Mouse (Mus musculus) left cerebral cortex, postnatal 25 days (tissue): ENCODE data around the gene Chrna1. TPM values are rescaled to one million over a fixed set of nuclear protein-coding genes. Genes with fewer than 3 reads are reported as not detected.
"Not testable (repeated sequence)": the region's sequence is repeated elsewhere in the genome, so short reads cannot be mapped to it uniquely, and the experiment has no call there.

ENCODE experiments used
- DNase-seq, 2 experiments: peaks; one replicate each; pipeline ENCODE4 v3.0.0; 2022; ENCODE audit warnings: low spot score in 2 of 2, mixed read lengths in 1 of 2
- intact Hi-C: fragments of 180-260 bp; cut with DNase I; formaldehyde crosslinking; loops from one replicate; pipeline ENCODE4 v1.15.1; 2025
- total RNA-seq, 2 experiments: library from RNA; stranded (reverse); gene quantifications; 2 replicates each; pipeline ENCODE4 v1.2.3; 2021

Gene Chrna1
- total RNA-seq, 2 experiments from 2014 or later, result 0.18 TPM; not detected in 1

DNA sequence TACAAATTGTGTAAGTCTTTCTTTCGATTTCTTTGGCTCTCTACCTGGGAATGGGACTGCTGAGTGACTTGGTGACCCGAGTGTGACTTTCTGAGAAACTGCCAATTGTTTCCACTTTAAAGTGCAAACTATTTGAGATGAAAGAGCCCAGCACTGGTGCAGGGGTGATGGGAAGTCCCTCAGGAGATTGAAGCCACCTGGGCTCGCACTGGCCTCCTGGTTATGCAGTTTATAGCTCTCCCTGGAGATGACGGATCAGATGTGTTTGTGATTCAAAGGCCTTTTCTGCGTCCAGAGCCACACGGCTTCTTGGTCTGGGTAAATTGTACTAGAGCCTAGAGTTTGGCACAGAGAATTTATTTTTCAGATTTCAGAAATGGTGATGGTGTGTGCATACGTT, 16.4 kb downstream of the Chrna1 start:
- intact Hi-C loops, result loop anchor here (10.0 kb wide), 1 partner anchor 351 kb away; the partner anchor contains the start of gene Atp5g3
- no peak for DNase-seq

DNA sequence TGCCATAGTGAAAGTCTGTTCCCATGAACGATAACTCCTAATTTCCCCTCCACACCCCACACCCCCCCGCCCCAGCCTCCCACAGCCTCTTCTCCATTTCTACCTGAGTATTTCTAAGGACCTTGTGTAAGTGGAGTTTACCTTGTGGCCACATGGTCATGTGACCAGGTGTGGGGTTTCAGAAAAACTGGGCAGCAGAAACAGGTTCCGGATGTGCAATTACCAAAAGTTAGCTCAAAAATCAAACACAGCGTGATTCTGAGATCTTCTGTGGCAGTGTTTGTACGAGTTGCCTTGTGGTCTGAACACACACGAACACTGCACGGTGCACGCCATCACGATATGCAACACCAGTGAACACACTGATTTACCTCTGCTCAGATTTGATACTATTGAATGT, 17.5 kb downstream of the Chrna1 start:
- DNase-seq, result no peak
- intact Hi-C loops, result loop anchor here (10.0 kb wide), 1 partner anchor 352 kb away; the partner anchor contains the start of gene Atp5g3

DNA sequence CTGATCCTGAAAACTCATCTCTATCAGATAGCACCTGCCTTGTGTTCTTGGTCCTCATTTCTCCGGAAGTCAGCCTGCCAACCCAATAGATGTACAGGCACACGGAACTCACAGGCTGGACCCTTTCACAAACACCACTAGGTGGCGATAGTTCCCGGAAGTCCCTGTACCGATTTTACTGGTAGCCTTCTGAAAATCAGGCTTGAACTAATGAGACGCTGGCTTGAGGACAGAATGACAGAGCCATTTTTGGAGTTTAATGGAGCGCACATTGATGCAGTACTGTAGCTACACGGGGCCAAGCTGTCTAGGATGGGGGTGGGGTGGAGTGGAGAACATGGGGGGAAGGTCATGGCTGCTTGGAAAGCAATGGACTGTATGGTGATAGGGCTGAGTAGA, 18.5 kb downstream of the Chrna1 start:
- DNase-seq, result peak in 1 of 2 experiments; percentile 48
- intact Hi-C loops, result loop anchor here (10.0 kb wide), 1 partner anchor 353 kb away; the partner anchor contains the start of gene Atp5g3

DNA sequence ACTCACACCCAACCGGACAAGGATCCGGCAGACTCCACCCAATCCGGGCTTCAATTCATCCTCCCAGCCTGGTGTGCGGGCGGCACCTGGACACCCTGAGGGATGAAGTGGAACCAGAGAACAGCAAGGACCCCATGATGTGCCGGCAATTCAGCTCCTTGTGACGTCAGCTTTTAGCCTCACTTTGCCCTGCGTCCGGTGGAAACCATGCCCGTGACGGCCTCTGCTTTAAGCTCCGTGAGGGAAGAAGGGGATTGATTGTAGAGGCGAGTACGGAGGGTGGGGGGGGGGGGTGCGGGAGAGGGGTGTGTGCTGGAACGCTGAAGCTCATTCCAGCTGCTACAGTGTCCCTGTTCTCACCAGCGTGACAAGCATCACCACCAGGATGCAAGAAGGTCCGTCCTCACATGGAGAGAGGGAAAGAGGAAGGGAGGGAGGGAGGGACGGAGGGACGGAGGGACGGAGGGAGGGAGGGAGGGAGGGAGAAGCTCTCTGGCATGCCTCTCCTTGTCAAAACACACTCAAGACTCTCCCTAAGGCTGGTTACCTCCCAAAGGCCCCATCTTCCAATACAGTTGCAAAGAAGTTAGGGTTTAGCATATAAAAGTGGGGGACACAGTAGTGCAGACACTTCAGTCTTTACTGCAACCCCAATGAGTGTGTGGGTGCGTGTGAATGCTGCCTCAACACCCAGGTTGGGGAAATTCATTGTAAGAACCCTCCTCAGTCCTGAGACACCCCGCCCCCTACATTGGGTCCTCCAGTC, 19.1 kb downstream of the Chrna1 start:
- no peak for DNase-seq
- intact Hi-C loops, result loop anchor here (10.0 kb wide), 1 partner anchor 354 kb away; the partner anchor contains the start of gene Atp5g3

DNA sequence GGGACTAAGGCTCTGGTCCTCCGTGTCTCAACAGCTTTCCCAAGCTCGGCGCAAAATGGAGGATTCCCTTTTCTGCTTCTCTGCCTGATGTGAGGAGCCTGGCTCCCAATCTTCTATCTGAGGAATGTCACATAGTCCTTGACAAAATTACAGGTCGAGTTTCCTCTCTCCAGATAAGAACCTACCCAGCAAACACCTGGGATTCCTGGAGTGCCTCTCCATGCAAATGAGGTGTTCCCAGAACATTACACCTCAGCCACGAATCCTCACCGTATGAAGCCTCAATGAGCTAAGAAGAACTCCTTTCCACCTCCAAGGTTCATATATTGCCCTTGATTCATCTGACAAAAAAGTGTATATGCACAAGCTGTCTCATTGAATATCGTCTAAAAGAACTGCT, 19.7 kb downstream of the Chrna1 start:
- no peak for DNase-seq
- intact Hi-C loops, result loop anchor here (10.0 kb wide), 1 partner anchor 354 kb away; the partner anchor contains the start of gene Atp5g3

DNA sequence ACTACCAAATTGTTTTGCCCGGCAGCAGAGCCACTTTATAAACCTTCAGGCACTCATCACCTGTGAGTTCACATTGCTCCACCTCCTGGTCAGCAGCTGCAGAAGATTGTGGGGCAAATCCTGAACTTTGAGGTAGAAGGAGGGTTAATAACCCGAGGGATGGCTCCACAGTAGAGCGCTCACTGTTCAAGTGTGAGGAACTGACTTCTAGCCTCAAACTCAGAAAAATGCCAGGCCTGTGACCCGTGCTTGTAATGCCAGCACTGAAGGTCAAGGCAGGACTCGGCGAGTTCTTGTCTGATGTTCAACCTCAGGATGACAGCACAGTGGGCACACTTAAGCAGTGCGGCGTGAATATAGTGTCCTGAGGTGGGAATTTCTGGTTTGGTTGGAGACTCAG, 22.2 kb downstream of the Chrna1 start:
- DNase-seq, result no peak
- intact Hi-C loops, result loop anchor here (10.0 kb wide), 1 partner anchor 437 kb away; no protein-coding TSS in a partner anchor

DNA sequence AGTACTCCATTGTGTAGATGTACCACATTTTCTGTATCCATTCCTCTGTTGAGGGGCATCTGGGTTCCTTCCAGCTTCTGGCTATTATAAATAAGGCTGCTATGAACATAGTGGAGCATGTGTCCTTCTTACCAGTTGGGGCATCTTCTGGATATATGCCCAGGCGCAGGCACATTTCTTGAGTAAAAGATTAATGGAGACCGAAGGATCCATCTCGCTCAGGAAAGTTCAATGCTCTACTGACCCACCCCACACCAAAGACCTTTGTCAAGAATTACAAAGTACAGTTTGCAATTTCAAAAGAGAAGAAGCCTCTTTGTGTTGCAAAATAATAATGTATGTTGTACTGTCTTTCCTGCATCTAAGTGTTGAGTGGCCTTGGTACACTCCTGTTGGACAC, 23.1 kb downstream of the Chrna1 start:
- not testable (repeated sequence) for DNase-seq
- intact Hi-C loops, result loop anchor here (10.0 kb wide), 1 partner anchor 438 kb away; no protein-coding TSS in a partner anchor

DNA sequence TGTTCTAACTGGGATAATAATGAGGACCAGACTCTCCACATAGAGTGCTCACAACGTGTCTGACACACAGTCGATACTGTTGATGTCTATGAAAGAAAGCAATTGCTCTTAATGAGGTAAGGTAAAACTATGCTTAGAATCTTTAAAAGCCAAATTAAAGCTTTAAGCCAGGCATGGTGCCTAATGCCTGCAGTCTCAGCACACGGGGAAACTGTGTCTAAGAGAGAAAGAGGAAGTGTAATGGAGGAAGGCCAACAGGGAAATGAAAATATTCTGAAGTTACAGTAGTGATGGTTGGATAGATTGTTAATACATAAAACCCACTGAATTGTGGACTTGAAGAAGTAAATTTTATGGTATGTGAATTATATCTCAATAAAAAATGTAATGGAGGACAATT, 25.7 kb downstream of the Chrna1 start:
- intact Hi-C loops, result loop anchor here (10.0 kb wide), 1 partner anchor 440 kb away; no protein-coding TSS in a partner anchor
- DNase-seq, result no peak

DNA sequence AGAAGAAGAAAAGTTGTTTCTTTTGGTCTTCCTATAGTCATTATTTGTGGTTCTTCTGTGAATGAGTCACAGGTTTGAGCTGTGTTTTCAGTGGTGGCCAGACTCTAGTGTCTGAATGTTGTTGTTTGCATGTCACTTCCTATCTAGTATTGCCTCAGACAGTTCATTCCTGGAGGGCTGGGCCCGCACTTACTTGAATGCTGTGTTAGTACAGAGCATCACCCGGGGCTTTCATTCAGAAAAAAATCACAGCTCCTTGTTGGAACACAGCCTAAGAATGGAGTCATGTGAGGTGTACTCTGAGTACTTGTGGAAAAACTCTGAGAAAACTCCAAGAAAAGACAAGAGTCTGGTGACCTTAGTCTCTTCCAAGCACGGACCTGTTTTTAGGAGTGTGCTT, 27.2 kb downstream of the Chrna1 start:
- intact Hi-C loops, result loop anchor here (10.0 kb wide), 1 partner anchor 442 kb away; no protein-coding TSS in a partner anchor
- no peak for DNase-seq

DNA sequence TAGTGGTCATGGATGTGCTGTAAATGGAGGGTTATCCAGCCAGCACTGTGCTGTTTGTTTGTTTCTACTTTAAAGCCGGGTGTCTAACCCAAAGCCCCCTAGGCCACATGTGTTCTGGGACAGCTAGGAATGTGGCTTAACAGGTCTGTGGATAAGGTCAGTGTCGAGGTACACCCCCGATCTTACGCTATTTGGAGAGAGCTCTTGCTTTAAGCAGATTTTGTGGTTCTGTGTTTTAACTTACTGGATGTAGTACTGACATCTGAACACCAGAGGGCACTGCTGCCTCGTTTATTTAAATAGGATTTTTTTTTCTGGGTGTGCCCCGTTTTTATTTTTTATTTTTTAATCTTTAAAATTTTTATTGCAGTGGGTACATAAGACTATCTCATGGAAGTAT, 29.4 kb downstream of the Chrna1 start:
- DNase-seq, result peak; percentile 54 to 58
- intact Hi-C loops, result loop anchor here (10.0 kb wide), 1 partner anchor 444 kb away; no protein-coding TSS in a partner anchor

DNA sequence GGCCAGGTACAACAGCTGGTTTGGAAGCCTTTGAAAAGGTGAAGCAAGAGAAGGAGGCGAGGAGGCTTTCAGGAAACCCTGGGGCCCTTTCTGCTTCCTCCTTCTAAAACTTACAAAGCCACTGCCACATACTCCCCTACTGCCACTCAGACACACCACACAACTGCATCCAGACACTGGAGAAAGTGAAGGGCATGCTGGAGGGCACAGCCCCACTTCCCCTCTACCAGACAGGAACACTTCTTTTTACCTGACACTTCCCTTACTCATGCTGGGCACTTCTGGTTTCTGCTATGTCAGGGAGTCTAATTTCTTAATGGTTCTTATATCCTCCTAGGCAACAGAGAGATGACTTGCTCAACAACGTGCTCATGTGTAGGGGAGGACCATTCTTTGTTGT, 31.6 kb downstream of the Chrna1 start:
- DNase-seq, result no peak
- intact Hi-C loops, result no loop called here

DNA sequence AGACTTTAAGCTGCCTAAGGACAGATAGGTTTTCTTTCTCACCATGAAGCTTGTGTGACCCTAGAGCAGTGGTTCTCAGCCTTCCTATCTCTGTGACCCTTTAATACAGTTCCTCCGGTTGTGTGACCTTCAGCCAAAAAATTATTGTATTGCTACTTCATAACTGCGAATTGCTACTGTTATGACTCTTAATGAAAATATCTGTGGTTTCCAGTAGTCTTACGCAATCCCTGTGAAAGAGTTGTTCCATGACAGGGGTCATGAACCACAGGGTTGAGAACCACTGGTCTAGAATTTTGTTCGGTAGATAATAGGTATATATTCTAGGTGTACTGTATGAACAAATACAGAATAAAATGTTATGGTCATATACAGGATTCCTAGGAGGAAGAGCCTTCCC, 32.9 kb downstream of the Chrna1 start:
- intact Hi-C loops, result no loop called here
- DNase-seq, result no peak

DNA sequence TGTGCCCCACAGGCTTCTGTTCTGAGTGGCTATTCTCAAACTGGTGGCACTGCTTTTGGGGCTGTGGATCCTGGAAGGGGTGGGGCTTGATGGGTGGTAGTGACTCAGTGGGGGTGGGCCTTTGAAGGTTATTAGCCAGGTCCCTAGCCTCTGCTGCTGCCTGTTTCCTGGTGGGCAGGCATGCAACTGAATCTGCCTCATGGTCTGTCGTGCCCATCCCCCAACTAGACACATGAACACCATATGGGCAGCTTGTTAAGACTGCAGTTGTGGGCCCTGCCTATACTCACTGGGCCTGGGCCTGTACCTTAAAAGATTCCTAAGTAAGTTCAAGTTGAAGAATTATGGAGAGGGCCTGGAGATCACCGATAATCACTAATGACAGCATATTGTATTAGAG, 34.6 kb downstream of the Chrna1 start:
- intact Hi-C loops, result no loop called here
- DNase-seq, result no peak

DNA sequence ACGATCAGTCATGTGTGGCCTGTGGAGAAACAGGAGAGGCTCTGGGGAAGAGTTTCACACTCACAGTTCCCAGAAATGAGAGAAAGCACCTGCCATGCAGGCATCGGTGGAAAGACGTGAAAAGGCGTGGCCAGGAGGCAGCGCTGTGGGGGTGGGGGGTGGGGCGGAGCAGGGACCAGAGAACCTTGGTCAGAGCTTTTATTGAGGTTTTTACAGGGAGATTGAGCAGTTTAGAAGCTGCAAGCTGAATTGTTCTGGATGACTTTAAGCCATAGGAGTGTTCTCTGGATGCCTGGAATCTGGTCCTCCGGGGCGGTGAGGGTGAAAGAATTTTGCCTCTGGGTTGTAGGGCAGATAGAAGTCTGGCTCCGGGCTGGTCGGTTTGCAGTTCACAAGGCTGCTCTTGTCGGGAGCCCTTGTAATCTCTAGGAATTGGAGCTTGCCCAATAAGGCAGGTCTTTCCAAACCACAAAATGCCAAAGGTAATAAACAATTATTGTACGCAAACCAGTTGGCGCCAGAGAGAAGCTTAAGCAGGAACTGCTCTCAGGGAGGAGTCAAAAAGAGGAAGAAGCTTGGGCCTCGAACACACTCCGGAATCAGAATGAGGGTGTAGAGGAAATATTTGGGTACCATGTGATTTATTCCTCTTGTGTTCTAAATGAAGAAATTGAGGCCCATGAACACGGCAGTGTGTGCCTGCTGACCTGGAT, 39.5 kb downstream of the Chrna1 start:
- no peak for DNase-seq
- intact Hi-C loops, result no loop called here

DNA sequence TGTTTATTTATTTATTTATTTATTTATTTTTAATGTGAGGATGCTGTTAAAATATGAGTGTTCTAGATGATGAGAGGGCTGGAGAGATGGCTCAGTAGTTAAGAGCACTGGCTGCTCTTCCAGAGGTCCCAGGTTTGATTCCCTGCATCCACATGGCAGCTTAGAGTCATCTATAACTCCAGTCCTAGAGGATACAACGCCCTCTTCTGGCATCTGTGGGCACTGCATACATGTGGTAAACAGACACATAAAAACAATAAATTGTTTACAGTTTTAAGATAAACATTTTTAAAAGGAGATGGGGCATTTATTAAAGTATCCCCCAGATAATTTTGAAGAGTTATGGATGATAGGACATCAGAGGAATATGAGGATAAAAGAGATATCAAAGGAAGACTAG, 40.4 kb downstream of the Chrna1 start:
- DNase-seq, result no peak
- intact Hi-C loops, result no loop called here

DNA sequence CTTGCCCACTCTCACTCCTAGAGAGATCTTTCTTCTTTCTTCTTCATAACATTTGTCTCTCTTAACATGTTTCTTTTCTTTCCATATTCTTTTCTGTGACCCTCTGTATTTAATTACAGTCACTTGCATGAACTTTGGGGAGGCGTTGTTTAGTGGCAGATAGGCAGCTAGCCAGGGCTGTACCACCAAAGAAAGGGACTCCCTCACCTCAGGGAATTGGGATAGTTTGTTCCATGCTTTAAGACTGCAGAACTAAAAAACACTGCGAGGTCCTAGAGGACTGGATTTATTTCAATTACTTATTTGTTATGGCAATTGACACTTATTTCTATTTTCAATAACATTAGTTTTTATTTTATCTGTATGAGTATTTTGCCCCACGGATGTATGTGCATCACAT, 41.0 kb downstream of the Chrna1 start:
- intact Hi-C loops, result no loop called here
- no peak for DNase-seq

DNA sequence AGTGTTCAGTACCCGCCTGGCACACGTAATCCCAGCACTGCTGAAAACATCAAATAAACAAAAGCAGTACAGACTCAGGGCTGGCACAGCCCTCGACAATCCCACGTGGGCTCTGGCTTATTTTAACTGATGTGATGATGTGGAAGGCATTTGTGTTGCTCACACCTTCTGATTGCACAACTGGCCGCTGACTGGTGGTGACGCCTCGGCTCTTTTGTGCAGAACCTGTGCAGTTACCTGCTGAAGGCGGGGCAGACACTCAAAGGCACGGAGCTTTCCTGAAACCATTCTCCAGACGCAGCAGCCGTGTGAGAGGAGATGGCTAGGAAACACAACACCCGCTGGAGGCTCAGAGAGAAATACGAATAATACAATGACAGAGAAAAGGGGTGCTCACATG, 41.5 kb downstream of the Chrna1 start:
- no peak for DNase-seq
- intact Hi-C loops, result no loop called here

DNA sequence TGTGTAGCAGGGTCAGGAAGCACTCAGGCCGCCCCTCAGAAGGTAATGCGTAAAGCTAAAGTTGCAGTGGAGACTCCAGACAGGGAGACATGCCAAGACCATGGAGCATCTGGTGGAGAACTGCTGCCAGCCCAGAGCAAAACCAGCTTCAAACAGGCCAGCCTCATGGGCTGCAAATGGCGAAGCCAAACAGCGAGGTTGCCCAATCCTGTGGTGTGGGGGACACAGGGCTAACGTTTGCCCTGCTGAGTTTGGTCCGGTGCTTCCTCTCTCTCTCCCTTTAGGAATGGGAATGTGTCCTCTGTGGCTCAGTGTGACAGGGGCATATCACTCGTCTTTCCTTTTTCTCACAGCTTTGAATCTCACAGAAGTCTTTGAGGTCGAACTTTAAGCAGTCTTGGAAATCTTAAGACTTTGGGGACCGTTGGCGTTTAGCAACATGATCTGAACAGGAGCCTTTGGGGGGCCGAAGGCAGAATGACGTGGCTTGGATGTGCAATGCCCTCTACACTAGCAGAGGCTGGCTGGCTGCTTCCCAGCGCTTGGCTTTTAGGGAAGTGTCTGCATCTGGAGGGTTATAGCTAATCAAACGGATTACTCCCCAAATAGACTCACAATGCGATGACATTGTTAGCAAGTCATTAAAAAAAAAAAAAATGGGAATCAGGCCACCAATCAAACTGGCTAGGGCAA, 43.9 kb downstream of the Chrna1 start:
- DNase-seq, result no peak
- intact Hi-C loops, result no loop called here

DNA sequence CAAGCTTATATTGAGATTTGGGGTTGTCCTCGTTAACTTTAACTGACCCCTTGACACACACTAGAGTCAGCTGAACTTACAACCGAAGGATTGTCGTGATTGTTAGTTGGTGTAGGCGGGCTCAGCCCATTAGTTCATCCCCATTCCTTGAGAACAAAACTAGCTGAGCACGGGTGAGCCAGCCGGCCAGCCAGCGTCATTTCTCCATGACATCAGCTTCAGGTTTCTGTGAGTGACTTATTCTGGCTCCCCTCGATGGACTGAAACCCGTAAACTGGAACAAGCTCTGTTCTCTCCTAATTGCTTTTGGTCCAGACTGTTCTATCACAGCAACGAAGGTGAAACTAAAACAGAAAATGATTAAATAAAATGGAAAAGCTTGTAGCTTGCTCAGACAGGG, 45.4 kb downstream of the Chrna1 start:
- no peak for DNase-seq
- intact Hi-C loops, result no loop called here

DNA sequence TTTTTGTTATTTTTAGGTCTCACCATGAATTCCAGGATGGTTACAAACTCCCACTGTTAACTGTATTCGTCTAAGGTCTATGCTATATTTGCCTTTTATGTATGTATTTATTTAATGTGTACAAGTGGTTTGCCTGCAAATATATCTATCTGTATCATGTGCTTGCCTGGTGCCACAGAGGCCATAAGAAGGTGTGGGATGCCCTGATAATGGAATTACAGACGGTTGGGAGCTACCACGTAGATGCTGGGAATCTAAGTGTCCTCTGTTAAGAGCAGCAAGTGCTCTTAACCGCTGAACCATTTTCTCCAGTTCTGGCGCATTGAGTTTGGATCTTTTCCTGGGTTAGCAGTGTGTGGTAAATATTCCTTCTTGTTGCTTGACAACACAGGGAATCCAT, 49.7 kb downstream of the Chrna1 start:
- DNase-seq, result no peak
- intact Hi-C loops, result no loop called here
